Mouse (Mus musculus) bone marrow, adult 2 months (tissue): ENCODE data around the gene Donson.

Source experiments
- CTCF ChIP-seq: fragments of 200-500 bp; IDR thresholded peaks from 2 replicates; pipeline ENCODE4 v1.5.1; 2011; ENCODE audit warnings: low read length, control low read depth; ENCODE audit not compliant: control insufficient read depth, insufficient read depth
- POLR2A ChIP-seq: fragments of 200-500 bp; IDR thresholded peaks from 2 replicates; pipeline ENCODE4 v1.6.1; 2011; ENCODE audit warnings: low read depth, mild to moderate bottlenecking, control low read depth, low read length, borderline replicate concordance; ENCODE audit not compliant: control insufficient read depth

DNA sequence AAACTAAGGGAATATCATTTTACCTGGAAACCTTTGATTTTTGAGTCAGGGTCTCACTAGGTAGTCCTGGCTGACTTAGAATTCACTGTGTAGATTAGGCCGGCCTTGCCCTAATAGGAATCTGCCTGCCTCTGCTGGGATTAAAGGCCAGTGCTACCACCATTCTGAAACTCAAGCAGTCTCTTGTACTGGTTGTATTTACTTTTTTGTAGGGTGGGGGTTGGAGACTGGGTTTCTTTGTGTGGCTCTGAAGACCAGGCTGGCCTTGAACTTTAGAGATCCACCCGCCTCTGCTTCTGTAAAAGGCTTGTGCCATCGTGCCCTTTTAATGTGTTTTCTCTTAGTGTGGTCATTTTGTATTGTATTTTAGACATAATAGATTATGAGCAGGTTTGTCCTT, 39.3 kb downstream of the Donson start:
- TF ChIP-seq CTCF (no peak), POLR2A (no peak)
